Mouse (Mus musculus) layer of hippocampus, postnatal 14 days (tissue): ENCODE measurements around the gene B9d2. TPM values are rescaled to one million over a fixed set of nuclear protein-coding genes. Genes with fewer than 3 reads are reported as not detected.
A peak's percentile ranks its signal among the peaks of the same experiment; 100 is the strongest.

Experiments
- DNase-seq, 2 experiments: peaks; one replicate each; pipeline ENCODE4 v3.0.0; 2021 to 2022; ENCODE audit warnings: low spot score in 2 of 2, mixed read lengths in 1 of 2
- total RNA-seq, 2 experiments: library from RNA; stranded (reverse); gene quantifications; 2 replicates each; pipeline ENCODE4 v1.2.3; 2021

B9d2 gene
- total RNA-seq, 2 experiments from 2014 or later, result 21.9 to 25.3 TPM

DNA sequence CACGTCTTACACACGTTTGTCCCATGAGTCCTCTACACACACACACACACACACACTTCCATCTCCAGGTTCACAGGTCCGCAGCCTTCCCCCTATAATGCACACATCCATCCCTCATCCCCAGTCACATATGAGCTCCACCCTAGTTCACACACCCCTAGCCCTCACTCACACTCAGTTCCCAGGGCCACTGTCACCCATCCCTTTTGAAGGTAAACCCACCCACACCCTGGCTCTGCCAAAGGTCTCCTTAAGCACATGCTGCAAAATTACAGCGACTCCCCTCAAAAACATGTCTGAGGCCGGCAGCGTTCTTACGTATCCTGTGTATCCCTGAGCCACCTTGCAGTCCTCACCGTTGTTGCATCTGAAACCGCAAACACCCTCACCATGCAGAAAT, 6.3 kb upstream of the B9d2 start:
- DNase-seq, result no peak

DNA sequence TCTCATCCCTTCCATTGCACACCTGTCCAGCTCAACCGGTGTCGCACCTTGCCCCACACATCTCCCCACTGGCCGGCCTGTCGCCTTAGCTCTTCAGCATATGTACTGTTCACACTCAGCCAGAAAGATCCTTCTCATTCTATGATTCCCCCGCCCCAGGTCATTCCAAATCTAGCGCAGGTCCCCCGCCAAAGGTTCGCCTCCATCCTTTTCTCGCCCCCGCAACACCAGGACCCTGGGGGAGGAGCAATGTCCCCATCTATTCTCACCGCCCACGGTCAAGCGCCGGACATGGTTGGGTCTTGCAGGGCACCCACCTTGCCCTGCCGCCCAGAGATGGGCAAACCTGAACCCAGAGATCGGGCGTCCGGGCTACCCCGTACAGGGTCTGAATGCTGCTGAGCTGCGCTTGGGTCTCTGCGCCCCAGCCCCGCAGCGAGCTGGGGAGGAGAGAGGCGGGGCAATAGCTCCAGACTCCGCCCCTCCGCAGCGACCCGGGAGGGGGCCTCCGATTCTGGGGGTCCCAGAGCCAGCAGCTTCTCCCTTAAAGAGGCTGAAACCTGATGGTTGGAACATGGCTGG, 5.8 kb upstream of the B9d2 start, which contains the start of gene Tmem91:
Gene Tmem91 (minus strand): TSS at position 448 of the 582 bp plus-strand sequence.
- no peak for DNase-seq

DNA sequence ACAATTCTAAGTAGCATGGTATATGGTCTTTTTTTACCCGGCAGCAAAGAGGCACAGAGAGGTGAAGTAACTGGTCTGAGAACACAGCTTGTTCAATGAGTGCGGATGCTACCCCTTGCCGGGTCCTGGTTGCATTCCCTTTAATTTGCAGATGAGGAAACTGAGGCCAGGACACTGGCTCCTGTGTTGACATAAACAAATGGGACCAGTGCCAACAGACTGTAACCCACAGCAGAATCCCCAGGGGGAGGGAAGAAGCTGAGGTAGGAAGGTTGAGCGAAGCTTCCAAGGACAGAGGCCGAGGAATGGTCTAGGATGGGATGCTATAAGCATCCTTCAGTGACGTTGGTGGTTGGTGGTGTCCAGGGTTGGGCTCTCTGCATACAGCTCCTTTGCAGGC, 5.2 kb upstream of the B9d2 start:
- DNase-seq, result no peak

GRCm38 (mm10) chr7:25676085-25676781, 4.3 kb upstream of the B9d2 start:
- peak; percentile 94 to 97 for DNase-seq

DNA sequence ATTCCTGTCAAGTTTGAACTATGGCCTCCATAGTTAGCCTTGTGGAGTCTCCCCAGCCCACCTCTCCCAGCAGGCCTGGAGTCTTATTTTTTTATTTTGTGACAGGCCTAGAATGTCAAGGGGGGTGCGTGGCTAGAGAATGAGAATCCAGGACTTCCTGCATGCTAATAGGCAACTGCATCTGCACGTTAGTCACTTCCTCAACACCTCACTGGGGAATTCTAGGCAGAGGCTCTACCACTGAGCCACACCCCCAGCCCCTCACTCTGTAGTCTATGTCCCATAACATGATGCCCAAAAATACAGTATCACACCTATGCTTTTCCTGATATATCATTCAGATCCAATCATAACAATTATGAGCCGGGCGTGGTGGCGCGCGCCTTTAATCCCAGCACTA, 3.6 kb upstream of the B9d2 start:
- no peak for DNase-seq

- no peak for DNase-seq
Observed at GRCm38 (mm10) chr7:25679971-25680370, 609 bp upstream of the B9d2 start.

- DNase-seq, result no peak
Observed at GRCm38 (mm10) chr7:25681341-25682231, 1.0 kb downstream of the B9d2 start.

DNA sequence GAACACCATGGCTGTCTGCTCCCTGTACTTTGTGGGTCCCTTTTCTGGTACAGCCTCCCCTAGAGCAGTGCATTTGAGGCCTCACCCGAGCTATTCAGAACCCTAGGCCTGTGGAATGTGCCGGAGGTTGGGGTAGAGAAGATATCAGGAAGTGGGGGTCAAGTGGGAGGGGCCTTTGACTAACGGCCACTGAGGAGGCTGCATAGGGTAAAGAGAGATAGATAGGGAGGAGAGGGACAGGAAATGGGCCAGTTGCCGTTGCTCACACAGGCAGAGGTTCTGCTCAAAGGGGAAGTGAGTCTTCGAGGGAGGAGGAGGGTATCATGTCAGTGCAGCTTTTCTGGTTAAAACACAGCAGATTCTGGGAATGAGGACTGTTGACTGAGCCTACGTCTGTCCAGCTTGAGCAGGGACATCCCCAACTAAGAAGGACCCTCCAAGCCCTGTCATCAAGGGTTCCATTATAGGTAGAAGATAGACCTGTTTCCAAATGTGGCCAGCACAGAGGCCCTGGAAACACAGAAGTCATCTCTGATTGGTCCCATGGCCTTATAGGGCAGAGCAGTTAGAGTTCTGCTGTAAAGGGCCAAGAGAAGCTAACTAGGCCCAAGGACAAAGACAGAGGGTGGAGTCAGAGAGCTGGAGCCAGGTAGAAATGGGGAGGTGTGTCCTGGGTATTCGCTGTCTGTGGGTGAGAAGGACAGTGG, 3.0 kb downstream of the B9d2 start:
- no peak for DNase-seq

DNA sequence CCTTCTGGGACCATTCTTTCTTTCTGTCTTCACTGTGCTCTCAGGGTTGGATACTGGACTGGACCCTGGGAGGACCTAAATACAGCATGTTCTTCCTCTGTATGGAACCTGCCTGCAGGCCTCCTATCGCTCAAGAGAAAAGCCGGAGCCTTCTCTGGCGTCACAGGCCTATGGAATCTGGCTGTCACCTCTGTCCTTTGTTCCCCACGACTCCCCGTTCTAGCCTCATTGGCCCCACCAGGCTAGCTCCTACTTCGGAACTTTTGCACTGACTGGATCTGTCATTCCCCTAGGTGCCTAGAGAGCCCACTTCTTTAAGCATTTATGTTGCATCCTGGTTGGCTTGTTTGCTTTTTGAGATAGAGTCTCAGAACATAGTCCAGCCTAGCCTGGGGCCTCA, 4.1 kb downstream of the B9d2 start:
- no peak for DNase-seq

GRCm38 (mm10) chr7:25685926-25686470, 5.4 kb downstream of the B9d2 start:
- no peak for DNase-seq

GRCm38 (mm10) chr7:25686680-25687531, 6.3 kb downstream of the B9d2 start, which contains the start of gene Tgfb1:
Gene Tgfb1 (plus strand): TSS chr7:25687002.
- DNase-seq, result peak in 1 of 2 experiments; percentile 46

- no peak for DNase-seq
Observed at GRCm38 (mm10) chr7:25687811-25688401, 7.3 kb downstream of the B9d2 start.

DNA sequence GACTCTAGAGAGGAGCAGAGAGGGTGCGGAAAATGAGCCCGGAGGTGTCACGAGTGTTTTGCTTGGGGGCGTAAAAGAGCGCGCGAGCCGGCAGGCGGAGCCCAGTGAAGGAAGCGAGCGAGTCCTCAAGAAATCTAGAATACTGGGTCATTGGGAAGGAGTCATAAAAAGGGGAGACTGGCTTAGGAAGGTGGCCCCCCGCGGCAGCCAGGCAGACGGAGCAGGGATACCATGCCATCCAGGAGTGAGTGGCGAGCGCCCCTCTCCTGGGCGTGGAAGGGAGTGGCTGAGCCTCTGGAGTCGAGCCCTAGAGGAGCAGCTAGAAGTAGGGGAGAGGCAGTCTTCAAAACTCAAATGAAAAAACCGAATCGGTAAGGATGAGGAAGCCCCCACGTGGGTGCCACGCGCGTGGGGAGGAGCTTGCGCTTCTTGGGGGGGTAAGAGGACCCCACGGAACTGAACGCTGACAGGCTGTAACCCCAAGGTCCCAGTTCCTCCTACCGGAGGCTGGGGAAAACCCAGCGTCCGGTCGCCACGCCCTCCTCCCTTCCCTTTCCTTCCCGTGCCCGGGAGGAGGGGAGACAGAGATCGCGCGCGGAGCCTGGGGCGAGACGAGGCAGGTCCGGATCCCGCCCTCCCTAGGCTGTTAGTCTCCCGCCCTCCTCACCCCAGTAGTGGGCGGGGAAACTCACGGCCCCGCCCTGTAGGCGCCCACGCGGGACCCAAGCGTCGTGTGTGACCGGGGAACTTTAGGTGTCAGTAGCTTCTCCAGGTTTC, 8.4 kb downstream of the B9d2 start:
- no peak for DNase-seq

GRCm38 (mm10) chr7:25689603-25690021, 9.0 kb downstream of the B9d2 start:
- no peak for DNase-seq

GRCm38 (mm10) chr7:25690051-25690450, 9.5 kb downstream of the B9d2 start:
- no peak for DNase-seq

- no peak for DNase-seq
Observed at GRCm38 (mm10) chr7:25694104-25694503, 13.5 kb downstream of the B9d2 start.

DNA sequence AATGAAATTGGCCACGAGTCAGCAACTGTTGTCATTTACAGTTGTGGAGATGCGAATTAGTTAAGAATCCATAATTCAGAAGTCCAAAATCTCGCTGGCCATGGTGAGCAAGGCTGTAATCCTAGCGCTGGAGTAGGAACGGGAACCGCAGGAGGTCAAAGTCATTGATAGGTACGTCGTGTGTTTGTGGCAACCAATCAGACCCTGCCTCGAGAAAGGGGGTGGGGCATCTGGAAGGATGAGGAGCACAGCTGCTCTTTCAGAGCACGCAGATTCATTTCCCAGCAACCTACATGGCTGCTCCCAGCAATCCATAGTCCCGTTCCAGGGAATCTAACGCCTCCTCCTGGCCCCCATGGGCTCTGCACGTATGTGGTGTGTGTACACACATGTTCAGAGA, 19.3 kb downstream of the B9d2 start:
- DNase-seq, result no peak

GRCm38 (mm10) chr7:25700732-25701131, 20.2 kb downstream of the B9d2 start:
- DNase-seq, result no peak

GRCm38 (mm10) chr7:25702350-25702749, 21.8 kb downstream of the B9d2 start:
- no peak for DNase-seq
